Mouse (Mus musculus) adrenal gland, postnatal 25 days (tissue): ENCODE measurements around the gene Tnfaip8l1. TPM values are rescaled to one million over a fixed set of nuclear protein-coding genes. Genes with fewer than 3 reads are reported as not detected.
A peak's percentile ranks its signal among the peaks of the same experiment; 100 is the strongest.

Source experiments
- DNase-seq: peaks from one replicate; pipeline ENCODE4 v3.0.0; 2021; ENCODE audit warnings: mixed read lengths
- long read RNA-seq: library from polyadenylated mRNA; stranded (forward); transcript quantifications from one replicate; pipeline ENCODE4 v2.0.0, GENCODE M21; 2021
- total RNA-seq: library from RNA; stranded (reverse); gene quantifications from 2 replicates; pipeline ENCODE4 v1.2.3, GENCODE M21; 2021

Gene Tnfaip8l1
- total RNA-seq, result 6.2 and 7.7 TPM in 2 replicates
- long read RNA-seq, full-length matches to known transcripts, result 38 of 52 reads
- long read RNA-seq, partial matches to known transcripts, result 0 of 52 reads
- long read RNA-seq, other reads (novel, unspliced or antisense), result 14 of 52 reads

GRCm38 (mm10) chr17:56162231-56162774, at the start of gene Tnfaip8l1:
Tnfaip8l1 (plus strand) TSS chr17:56162477.
- DNase-seq, result peak; percentile 96

- DNase-seq, result no peak
Measured at GRCm38 (mm10) chr17:56112743-56113142, 49.5 kb upstream of the Tnfaip8l1 start.

GRCm38 (mm10) chr17:56116193-56116592, 46.1 kb upstream of the Tnfaip8l1 start:
- peak; percentile 71 for DNase-seq

GRCm38 (mm10) chr17:56117251-56117710, 45.0 kb upstream of the Tnfaip8l1 start, which contains the start of gene Plin5:
Plin5 (minus strand) TSS chr17:56117596.
- peak; percentile 90 for DNase-seq

GRCm38 (mm10) chr17:56119431-56119830, 42.8 kb upstream of the Tnfaip8l1 start:
- DNase-seq, result no peak

GRCm38 (mm10) chr17:56119981-56120880, 42.0 kb upstream of the Tnfaip8l1 start:
- peak; percentile 81 for DNase-seq

- no peak for DNase-seq
Measured at GRCm38 (mm10) chr17:56121826-56122225, 40.5 kb upstream of the Tnfaip8l1 start, which contains the start of gene Lrg1. Lrg1 (minus strand) TSS chr17:56122001.

- no peak for DNase-seq
Measured at GRCm38 (mm10) chr17:56123161-56123560, 39.1 kb upstream of the Tnfaip8l1 start.

- no peak for DNase-seq
Measured at GRCm38 (mm10) chr17:56123681-56124340, 38.5 kb upstream of the Tnfaip8l1 start.

GRCm38 (mm10) chr17:56124377-56125275, 37.7 kb upstream of the Tnfaip8l1 start:
- DNase-seq, result peak; percentile 73

- DNase-seq, result no peak
Measured at GRCm38 (mm10) chr17:56125276-56125630, 37.0 kb upstream of the Tnfaip8l1 start.

GRCm38 (mm10) chr17:56126175-56126574, 36.1 kb upstream of the Tnfaip8l1 start:
- DNase-seq, result no peak

GRCm38 (mm10) chr17:56128246-56128645, 34.0 kb upstream of the Tnfaip8l1 start:
- no peak for DNase-seq

GRCm38 (mm10) chr17:56131136-56131535, 31.1 kb upstream of the Tnfaip8l1 start:
- no peak for DNase-seq

- peak; percentile 82 for DNase-seq
Measured at GRCm38 (mm10) chr17:56131814-56132213, 30.5 kb upstream of the Tnfaip8l1 start.

GRCm38 (mm10) chr17:56132661-56133060, 29.6 kb upstream of the Tnfaip8l1 start:
- DNase-seq, result peak; percentile 64

GRCm38 (mm10) chr17:56133457-56134363, 28.6 kb upstream of the Tnfaip8l1 start:
- peak; percentile 52 for DNase-seq

GRCm38 (mm10) chr17:56134463-56134971, 27.8 kb upstream of the Tnfaip8l1 start:
- peak; percentile 82 for DNase-seq

- no peak for DNase-seq
Measured at GRCm38 (mm10) chr17:56136558-56136957, 25.7 kb upstream of the Tnfaip8l1 start.
